Mouse (Mus musculus) kidney, embryonic 16.5 days (tissue): Measurements from ENCODE around the gene Ndufab1. TPM values are rescaled to one million over a fixed set of nuclear protein-coding genes. Genes with fewer than 3 reads are reported as not detected.
"Not testable (repeated sequence)": the region's sequence is repeated elsewhere in the genome, so short reads cannot be mapped to it uniquely, and the experiment has no call there.

Source experiments
- ATAC-seq: fragments of 200-750 bp; cut with Nextera tagmentation; 2 replicates; pipeline ENCODE4 v1.8.0; 2017; ENCODE audit warnings: moderate TSS enrichment; ENCODE audit not compliant: low FRiP score, low TSS enrichment
- H3K27ac ChIP-seq: fragments of 300-500 bp; sonication (generic); 2 replicates; pipeline ENCODE4 v1.5.1; 2014; ENCODE audit warnings: low read length
- H3K27me3 ChIP-seq: fragments of 300-500 bp; sonication (generic); 2 replicates; pipeline ENCODE4 v1.6.1; 2014; ENCODE audit warnings: low read length, control low read depth, mixed read lengths; ENCODE audit not compliant: insufficient read depth
- H3K36me3 ChIP-seq: fragments of 300-500 bp; sonication (generic); 2 replicates; pipeline ENCODE4 v1.6.1; 2014; ENCODE audit warnings: low read length, control low read depth, mixed read lengths; ENCODE audit not compliant: insufficient read depth
- H3K4me1 ChIP-seq: fragments of 300-500 bp; sonication (generic); 2 replicates; pipeline ENCODE4 v1.6.1; 2014; ENCODE audit warnings: low read length, control low read depth, mixed read lengths; ENCODE audit not compliant: insufficient read depth
- H3K4me2 ChIP-seq: fragments of 300-500 bp; sonication (generic); replicated peaks from 2 replicates; pipeline ENCODE4 v1.6.1; 2014; ENCODE audit warnings: low read depth, low read length
- H3K4me3 ChIP-seq: fragments of 300-500 bp; sonication (generic); 2 replicates; pipeline ENCODE4 v1.5.1; 2014; ENCODE audit warnings: mild to moderate bottlenecking, low read length
- H3K9ac ChIP-seq: fragments of 300-500 bp; sonication (generic); replicated peaks from 2 replicates; pipeline ENCODE4 v1.6.1; 2014; ENCODE audit warnings: low read length
- H3K9me3 ChIP-seq: fragments of 300-500 bp; sonication (generic); 2 replicates; pipeline ENCODE4 v1.6.1; 2016; ENCODE audit warnings: low read length, control low read depth
- WGBS: fragments of 180-500 bp; shearing (Covaris S2); extraction: QIAGEN DNeasy Blood & Tissue Kit; methylation state at CpG from one replicate; pipeline ENCODE4 v1.1.7; 2014; 5-methylcytosine and 5-hydroxymethylcytosine counted together
- polyA plus RNA-seq: library from polyadenylated mRNA; unstranded; fragments of >200 nt; fragmentation: Nextera tagmentation; extraction: Ambion mirVana; gene quantifications from 2 replicates; pipeline ENCODE4 v1.2.1, GENCODE M21; 2015

Ndufab1 gene
- polyA plus RNA-seq, 1 experiment from 2014 or later = 761 TPM

- peaks cover 43% of the 10 kb centered on the region for H3K36me3 ChIP-seq
- H3K4me3 ChIP-seq = no peak overlapping the region
- H3K9ac ChIP-seq = no peak overlapping the region
- ATAC-seq = no peak
- no peak overlapping the region for H3K4me2 ChIP-seq
- no peak overlapping the region for H3K27ac ChIP-seq
- H3K4me1 ChIP-seq = no peaks in the 10 kb centered on the region
- no peaks in the 10 kb centered on the region for H3K9me3 ChIP-seq
- WGBS = 85% methylated on average over 4 of the region's 4 CpGs
- no peaks in the 10 kb centered on the region for H3K27me3 ChIP-seq
Measured at GRCm38 (mm10) chr7:122123518-122123917, 21.8 kb upstream of the Ndufab1 start.

- Histone ChIP-seq H3K9me3 (no peaks in the 10 kb centered on the region), H3K4me2 (no peak overlapping the region), H3K36me3 (peaks cover 23% of the 10 kb centered on the region), H3K27me3 (no peaks in the 10 kb centered on the region), H3K4me1 (no peaks in the 10 kb centered on the region), H3K27ac (no peak overlapping the region), H3K9ac (no peak overlapping the region), H3K4me3 (no peak overlapping the region)
- 97% methylated on average over 6 of the region's 6 CpGs for WGBS
- ATAC-seq = no peak
Measured at GRCm38 (mm10) chr7:122108206-122108605, 6.5 kb upstream of the Ndufab1 start.

GRCm38 (mm10) chr7:122101014-122101746 is 506 bp downstream of the Ndufab1 start:
- not testable (repeated sequence) for H3K27me3 ChIP-seq, H3K9me3 ChIP-seq
- peak; percentile 79 for ATAC-seq
- 5% methylated on average over 26 of the region's 28 CpGs for WGBS
- peak overlapping the region; percentile 61; the same call in 1 of the 2 replicates for H3K27ac ChIP-seq
- peaks cover 14% of the 10 kb centered on the region for H3K4me1 ChIP-seq
- peak overlapping the region; percentile 79 for H3K4me3 ChIP-seq
- H3K4me2 ChIP-seq = peak overlapping the region; percentile 90
- peak overlapping the region; percentile 89 for H3K9ac ChIP-seq
- peaks cover 13% of the 10 kb centered on the region for H3K36me3 ChIP-seq

- 62% methylated on average over 4 of the region's 4 CpGs for WGBS
- Histone ChIP-seq H3K9me3 (no peaks in the 10 kb centered on the region), H3K4me2 (no peak overlapping the region), H3K4me1 (peaks cover 14% of the 10 kb centered on the region), H3K4me3 (no peak overlapping the region), H3K36me3 (peaks cover 33% of the 10 kb centered on the region), H3K27me3 (no peaks in the 10 kb centered on the region), H3K9ac (no peak overlapping the region), H3K27ac (no peak overlapping the region)
- no peak for ATAC-seq
Measured at GRCm38 (mm10) chr7:122099222-122099621, 2.5 kb downstream of the Ndufab1 start.

- Histone ChIP-seq H3K27me3 (no peaks in the 10 kb centered on the region), H3K4me3 (no peak overlapping the region), H3K9ac (no peak overlapping the region), H3K4me2 (no peak overlapping the region), H3K36me3 (peaks cover 41% of the 10 kb centered on the region), H3K4me1 (peaks cover 14% of the 10 kb centered on the region), H3K9me3 (no peaks in the 10 kb centered on the region), H3K27ac (no peak overlapping the region)
- ATAC-seq = no peak
- 85% methylated on average over 3 of the region's 3 CpGs for WGBS
Measured at GRCm38 (mm10) chr7:122098009-122098408, 3.7 kb downstream of the Ndufab1 start.

- no peak for ATAC-seq
- peaks cover 68% of the 10 kb centered on the region for H3K36me3 ChIP-seq
Measured at GRCm38 (mm10) chr7:122094564-122095330, 6.9 kb downstream of the Ndufab1 start.

GRCm38 (mm10) chr7:122087195-122087982 is 14.3 kb downstream of the Ndufab1 start:
- WGBS = 93% methylated on average over 11 of the region's 11 CpGs
- Histone ChIP-seq H3K9me3 (no peaks in the 10 kb centered on the region), H3K4me2 (no peak overlapping the region), H3K36me3 (peaks cover 64% of the 10 kb centered on the region), H3K27ac (no peak overlapping the region), H3K9ac (no peak overlapping the region), H3K4me3 (no peak overlapping the region), H3K27me3 (no peaks in the 10 kb centered on the region), H3K4me1 (no peaks in the 10 kb centered on the region)
- ATAC-seq = no peak

More at GRCm38 (mm10) chr7:122094564-122095330, 6.9 kb downstream of the Ndufab1 start:
- Histone ChIP-seq H3K27ac (no peak overlapping the region), H3K4me2 (no peak overlapping the region), H3K4me3 (no peak overlapping the region), H3K27me3 (no peaks in the 10 kb centered on the region), H3K9me3 (no peaks in the 10 kb centered on the region), H3K4me1 (peaks cover 1% of the 10 kb centered on the region; the same call in 1 of the 2 replicates), H3K9ac (no peak overlapping the region)
- 97% methylated on average over 2 of the region's 2 CpGs for WGBS

GRCm38 (mm10) chr7:122081071-122081470 is 20.6 kb downstream of the Ndufab1 start:
- Histone ChIP-seq H3K36me3 (peaks cover 53% of the 10 kb centered on the region), H3K4me3 (no peak overlapping the region), H3K4me1 (no peaks in the 10 kb centered on the region), H3K9ac (no peak overlapping the region), H3K27me3 (no peaks in the 10 kb centered on the region), H3K27ac (no peak overlapping the region), H3K4me2 (no peak overlapping the region), H3K9me3 (no peaks in the 10 kb centered on the region)
- no peak for ATAC-seq
- WGBS = 95% methylated on average over 1 of the region's 1 CpGs

- Histone ChIP-seq H3K27me3 (no peaks in the 10 kb centered on the region), H3K4me3 (no peak overlapping the region), H3K9ac (no peak overlapping the region), H3K27ac (no peak overlapping the region), H3K36me3 (peaks cover 60% of the 10 kb centered on the region), H3K4me1 (no peaks in the 10 kb centered on the region), H3K4me2 (no peak overlapping the region), H3K9me3 (no peaks in the 10 kb centered on the region)
- WGBS = 92% methylated on average over 8 of the region's 8 CpGs
- ATAC-seq = no peak
Measured at GRCm38 (mm10) chr7:122079798-122080554, 21.7 kb downstream of the Ndufab1 start.
